Mouse (Mus musculus): ENCODE data around the gene Fkbp15.

Gene Fkbp15

DNA sequence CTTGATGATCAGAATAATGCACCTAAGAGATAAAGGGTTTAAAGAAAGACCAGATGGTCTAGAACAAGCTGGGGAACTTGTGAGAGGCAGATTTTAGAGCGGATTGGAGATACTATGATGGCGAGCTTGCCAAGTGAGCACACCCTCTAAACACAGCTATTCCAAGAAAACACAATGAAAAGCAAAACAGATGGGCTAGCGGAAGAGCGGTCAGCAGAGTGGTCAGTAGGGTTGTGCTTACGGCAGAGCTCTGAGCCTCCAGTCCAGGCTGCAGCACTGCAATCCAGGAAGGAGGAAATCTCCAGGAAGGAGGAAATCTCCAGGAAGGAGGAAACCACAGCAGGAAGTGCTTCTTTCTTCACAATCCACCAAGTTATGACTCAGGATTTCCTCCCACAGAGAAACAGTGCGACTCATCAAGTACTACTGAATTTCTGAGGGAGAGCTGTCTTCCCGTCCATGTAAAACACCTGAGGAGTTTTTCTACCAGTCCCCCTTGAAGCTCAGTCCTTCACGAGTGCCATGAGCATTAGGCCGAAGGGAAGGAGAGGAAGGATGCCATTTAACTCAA is 46.6 kb downstream of the Fkbp15 start:
- no peak for DNase-seq

DNA sequence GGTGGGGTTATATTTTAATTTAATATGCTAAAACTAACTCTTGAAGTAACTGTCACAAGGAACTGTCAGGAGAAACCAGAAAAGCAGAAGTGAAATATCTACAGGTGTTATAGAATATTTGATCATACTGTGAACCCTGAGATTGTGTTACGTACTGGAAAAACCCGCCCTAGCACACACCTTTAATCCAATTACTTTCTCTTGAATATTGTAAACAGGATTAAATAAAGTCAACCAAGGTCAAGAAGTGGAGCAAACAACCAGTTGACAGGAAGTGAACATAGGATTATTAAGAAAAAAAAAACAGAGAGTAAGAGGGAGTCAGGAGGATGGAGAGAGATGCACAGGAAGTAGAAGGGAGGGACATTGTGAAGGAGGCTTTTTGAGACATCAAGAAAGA is 47.5 kb downstream of the Fkbp15 start:
- no peak for DNase-seq

GRCm38 (mm10) chr4:62308406-62308805 is 51.9 kb downstream of the Fkbp15 start:
- no peak for DNase-seq

GRCm38 (mm10) chr4:62306840-62307239 is 53.5 kb downstream of the Fkbp15 start:
- DNase-seq: no peak

DNA sequence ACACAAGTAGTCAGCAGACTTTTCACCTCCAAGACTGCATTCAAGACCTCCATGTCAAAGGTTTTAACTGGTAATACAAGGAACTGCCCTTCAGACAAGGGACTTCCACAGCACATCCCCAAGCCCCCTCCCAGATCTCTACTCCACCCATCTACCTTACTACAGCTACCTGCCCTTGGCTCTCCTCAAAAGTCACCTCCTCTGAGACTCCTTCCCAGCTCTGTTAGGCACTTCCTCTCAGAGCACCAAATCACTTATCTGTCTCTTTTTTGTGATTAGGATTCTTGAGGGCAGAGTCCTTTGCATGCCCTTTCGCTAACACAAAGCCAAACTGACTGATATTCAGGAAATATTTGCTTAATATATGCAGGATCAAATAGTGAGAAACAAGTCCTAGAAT is 54.0 kb downstream of the Fkbp15 start:
- DNase-seq: no peak

DNA sequence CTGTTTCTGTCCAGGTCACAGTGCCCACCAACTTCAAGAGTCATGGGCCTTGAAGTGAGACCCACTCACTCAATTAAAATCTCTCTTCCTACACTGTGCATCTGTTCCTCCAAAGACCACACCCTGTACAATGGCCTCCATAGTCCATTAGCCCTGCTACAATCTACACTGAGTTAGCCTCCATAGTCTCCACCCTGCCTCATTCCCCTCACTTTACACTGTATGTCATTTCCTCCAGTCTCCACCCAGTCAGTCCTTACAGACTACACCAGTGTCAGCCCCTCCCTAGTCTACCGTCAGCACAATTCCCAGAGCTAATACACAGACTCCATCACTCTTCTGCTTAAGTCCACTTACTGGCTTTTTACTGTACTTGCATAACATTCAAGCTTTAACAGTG is 57.1 kb downstream of the Fkbp15 start:
- DNase-seq: no peak

- no peak for DNase-seq
Measured at GRCm38 (mm10) chr4:62302795-62303194, 57.6 kb downstream of the Fkbp15 start.

GRCm38 (mm10) chr4:62300001-62300400 is 60.3 kb downstream of the Fkbp15 start:
- DNase-seq: no peak

GRCm38 (mm10) chr4:62297280-62298130 is 62.8 kb downstream of the Fkbp15 start:
- DNase-seq: no peak

GRCm38 (mm10) chr4:62294741-62295140 is 65.6 kb downstream of the Fkbp15 start:
- DNase-seq: peak; percentile 19 to 21

DNA sequence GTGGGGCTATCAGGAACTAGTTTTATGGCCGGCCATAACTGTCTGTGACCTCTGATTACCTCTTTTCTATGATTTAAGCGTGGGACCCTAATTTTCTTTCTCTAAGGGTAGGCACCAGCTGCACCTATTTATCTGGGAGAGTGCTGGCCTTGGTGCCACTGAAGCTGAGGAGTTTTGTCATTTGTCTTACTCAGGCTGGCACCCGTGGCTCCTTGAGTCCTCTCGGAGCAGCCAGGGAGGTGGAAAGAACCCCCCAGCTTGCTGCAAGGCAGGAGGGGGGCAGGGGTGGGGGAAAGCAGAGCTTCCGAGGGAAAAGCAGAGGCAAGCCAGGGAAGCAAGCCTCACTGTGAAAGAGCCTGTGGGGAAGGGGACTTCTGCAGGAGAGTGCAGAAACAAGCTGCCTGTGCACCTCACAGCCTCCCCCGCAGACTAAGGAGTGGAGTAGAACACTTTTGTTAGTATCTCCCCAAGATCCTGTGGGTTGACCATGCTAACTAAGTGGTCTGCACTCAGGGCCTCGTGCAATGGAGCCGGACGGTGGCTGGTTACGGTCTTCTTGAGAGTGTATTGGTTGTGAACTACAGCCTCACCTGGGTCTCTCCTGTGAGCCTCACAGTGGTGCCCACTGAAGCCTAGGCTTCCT is 67.0 kb downstream of the Fkbp15 start:
- DNase-seq: no peak

DNA sequence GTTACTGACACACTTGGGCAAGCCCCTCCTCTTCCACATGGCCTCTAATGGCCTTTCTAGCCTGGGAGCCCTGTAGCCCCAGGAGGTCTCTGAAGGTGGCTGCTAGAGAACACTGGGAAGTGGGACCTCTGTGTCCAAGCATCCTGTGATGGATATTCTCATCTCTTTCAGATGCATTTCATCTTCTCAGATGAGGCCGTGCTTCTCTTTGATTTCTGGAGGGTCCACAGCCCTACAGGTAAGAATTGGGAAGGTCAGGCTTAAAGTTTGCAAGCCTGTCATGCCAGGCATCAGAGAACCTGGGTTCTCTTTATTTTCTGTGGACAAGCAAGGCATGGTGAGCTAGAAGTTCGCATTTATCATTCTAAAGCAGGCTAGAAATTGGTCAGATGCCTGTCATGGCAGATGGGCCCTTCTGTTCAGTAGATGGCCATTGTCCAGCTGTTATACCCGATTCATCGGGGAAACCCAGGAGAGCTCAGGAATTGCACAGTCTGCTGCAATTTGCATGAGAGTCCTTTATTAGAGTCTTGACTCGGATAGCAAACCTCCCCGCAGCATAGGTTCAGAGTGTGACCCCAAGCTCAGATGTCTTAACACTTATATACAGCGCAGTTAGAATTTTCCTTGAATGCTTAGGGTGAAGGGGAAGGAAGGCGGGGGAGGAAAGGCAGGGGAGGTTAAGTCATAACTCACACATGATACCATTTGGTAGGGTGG is 67.7 kb downstream of the Fkbp15 start:
- no peak for DNase-seq

GRCm38 (mm10) chr4:62290816-62291505 is 69.4 kb downstream of the Fkbp15 start:
- DNase-seq: no peak

DNA sequence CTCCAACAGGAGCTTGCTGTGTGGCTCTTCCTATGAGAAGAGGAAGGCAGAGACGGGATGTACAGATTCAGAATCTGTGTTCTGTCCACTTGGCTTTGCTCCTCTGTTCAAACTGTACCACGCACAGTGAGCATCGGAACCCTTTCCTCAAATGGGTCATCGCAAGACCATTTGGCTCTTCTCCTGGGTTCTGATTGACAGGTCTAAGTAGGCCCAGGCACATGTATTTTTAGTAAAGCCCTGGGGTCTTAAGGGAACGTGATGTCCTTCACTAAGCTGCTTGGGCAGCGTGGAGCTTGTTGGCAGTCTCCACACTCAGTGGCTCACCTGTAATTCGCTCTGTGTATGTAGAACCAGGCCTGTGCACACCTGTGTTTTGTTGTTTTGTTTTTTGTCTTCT is 71.1 kb downstream of the Fkbp15 start:
- DNase-seq: no peak

DNA sequence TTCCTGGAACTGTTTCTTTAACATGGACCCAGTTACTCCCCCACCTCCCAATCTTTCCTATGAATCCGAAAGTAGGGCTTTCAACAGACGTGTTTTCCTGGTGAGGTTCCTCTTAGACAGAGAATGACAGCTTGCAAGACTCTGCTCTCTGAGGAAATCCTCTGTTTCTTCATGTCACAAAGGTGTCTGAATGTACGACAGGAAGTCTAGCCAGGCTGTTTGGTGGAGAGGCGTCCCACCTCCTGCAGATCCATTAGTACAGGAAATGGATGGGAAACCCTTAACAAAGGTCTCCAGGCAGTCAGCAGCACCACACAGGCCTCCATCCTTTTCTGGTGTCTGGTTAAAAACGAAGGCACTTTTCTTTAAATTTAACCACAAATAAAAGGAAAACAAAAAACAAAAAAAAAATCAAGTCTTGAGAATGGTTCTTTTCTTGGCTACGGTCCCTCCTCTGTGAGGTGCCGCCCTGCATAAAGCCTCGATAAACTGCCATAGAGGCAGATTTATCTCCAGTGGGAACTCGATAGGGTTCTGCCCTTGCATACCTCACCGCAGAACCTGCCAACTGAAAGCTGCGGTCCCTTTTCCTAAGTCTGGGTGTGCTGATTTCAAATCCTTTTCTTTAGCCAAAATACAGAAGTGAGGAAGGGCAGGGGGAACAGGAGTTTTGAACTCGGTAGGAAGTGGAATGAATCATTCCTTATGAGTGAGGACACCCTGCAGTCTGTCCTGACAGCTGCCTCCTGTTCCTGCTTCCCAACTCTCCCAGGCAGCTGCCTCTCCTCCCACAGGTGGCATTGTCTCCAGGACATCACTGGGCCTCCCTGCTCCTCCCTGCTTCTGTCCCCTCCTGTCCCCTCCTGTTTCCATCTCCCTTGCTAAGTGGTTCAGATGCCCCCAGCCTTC is 73.1 kb downstream of the Fkbp15 start:
- peak; percentile 24 to 28 for DNase-seq

DNA sequence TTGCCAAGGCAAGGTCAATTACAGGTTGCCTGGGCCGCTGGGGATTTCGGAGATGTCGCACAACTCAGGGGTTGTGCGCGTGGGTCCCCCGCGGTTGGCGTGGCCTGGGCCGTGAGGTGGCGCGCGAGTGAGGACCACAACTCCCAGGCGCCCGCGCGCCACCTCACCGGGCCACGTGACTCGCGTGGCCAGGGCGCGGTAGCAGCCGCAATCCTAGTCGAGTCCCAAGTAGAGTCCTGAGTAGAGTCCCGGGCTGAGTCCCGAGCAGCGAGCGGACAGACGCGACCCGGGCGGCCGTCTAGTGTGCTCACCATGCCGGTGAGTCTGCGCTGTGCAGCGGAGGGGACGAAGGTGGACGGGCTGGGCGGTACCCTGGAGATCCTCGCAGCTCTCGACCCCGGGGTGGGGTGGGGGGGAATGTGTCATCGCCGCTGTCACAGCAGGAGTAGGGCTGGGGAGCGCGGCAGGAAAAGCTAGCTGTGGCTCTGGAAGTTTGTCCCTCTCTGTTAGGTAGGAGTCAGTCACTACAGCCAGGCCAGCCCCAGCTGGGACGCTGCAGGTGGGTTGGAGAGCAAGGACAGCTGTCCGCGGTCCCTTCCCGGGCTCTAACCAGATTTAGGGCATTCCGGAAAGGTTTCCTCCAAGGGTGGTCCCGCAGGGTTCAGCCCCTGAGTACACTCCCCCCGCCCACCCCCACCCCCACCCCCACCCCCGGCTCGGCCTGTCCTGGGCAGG is 73.9 kb downstream of the Fkbp15 start:
- DNase-seq: peak; percentile 75 to 76

DNA sequence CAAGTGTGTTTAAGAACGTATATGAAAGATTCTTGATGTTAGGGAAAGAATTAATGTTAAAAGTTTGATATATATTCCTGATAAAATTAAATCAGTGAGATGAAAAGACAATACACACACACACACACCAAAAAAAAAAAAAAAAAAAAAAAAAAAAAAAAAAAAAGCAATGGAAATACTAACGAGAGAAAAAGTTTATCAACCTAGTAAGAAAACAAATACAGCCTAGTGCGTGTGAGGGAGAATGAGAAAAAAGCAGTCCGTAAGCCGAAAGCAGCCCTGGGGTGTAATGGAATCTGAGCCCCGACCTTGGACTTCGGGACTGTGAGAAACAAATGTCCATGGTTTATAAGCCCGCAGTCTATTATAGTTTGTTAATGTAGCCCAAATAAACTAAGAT is 74.8 kb downstream of the Fkbp15 start:
- no peak for DNase-seq

GRCm38 (mm10) chr4:62282969-62283368 is 77.4 kb downstream of the Fkbp15 start:
- DNase-seq: no peak

DNA sequence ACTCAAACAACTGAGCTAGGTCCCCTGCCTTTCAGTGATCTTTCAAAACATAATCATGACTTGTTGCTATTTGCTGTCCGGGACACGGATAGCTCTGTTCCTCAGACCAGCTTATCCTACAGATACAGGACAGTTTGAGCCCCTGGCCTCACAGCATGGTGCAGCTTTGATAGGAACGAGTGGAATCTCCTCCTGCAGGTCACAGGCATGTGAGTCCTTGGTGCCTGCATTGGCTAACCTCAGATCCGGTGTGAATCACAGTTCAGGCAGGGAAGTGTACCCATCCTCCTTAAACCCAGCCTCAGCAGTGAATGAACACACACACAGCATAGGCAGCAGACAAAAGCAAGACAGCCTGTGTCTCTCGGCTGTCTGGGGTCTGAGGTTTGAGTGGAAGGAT is 79.0 kb downstream of the Fkbp15 start:
- no peak for DNase-seq

DNA sequence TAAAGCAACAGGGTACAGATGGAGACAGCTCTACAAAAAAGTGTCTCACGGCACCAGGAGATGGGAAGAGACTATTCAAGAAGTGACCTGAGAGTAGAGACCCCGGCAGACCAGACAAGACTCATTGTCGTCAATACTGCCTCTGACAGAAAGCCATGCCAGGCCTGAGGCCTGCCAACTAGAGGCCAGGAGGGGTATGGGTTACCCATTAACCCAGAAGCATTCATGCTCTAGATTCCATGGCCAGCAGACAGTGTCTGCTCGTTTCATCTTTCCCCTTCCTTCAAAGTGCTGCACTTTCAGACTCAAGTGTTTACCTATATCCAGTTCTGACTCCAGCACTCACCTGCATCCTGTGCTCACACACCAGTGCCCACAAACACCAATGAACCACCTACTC is 82.3 kb downstream of the Fkbp15 start:
- DNase-seq: peak; percentile 58

GRCm38 (mm10) chr4:62277222-62277621 is 83.1 kb downstream of the Fkbp15 start:
- no peak for DNase-seq
